Mouse (Mus musculus) lung, postnatal 0 days (tissue): ENCODE data around the gene Gpc3. TPM values are rescaled to one million over a fixed set of nuclear protein-coding genes. Genes with fewer than 3 reads are reported as not detected.

Experiments
- ATAC-seq: fragments of 200-750 bp; cut with Nextera tagmentation; 2 replicates; pipeline ENCODE4 v1.8.0; 2017; ENCODE audit warnings: moderate library complexity
- DNase-seq: peaks from one replicate; pipeline ENCODE4 v3.0.0-alpha.2; 2016; ENCODE audit warnings: low spot score
- H3K27ac ChIP-seq: fragments of 300-500 bp; sonication (generic); 2 replicates; pipeline ENCODE4 v1.5.1; 2014; ENCODE audit warnings: antibody characterized with exemption, mild to moderate bottlenecking, low read length, mixed read lengths
- H3K27me3 ChIP-seq: fragments of 300-500 bp; sonication (generic); replicated peaks from 2 replicates; pipeline ENCODE4 v1.6.1; 2014; ENCODE audit warnings: low read length, mixed read lengths; ENCODE audit not compliant: insufficient read depth
- H3K36me3 ChIP-seq: fragments of 300-500 bp; sonication (generic); 2 replicates; pipeline ENCODE4 v1.6.1; 2014; ENCODE audit warnings: low read length, mixed read lengths; ENCODE audit not compliant: insufficient read depth
- H3K4me1 ChIP-seq: fragments of 300-500 bp; sonication (generic); 2 replicates; pipeline ENCODE4 v1.6.1; 2014; ENCODE audit warnings: antibody characterized with exemption, low read depth, low read length, mixed read lengths; ENCODE audit not compliant: insufficient read depth
- H3K4me2 ChIP-seq: fragments of 300-500 bp; sonication (generic); replicated peaks from 2 replicates; pipeline ENCODE4 v1.6.1; 2014; ENCODE audit warnings: low read depth, mild to moderate bottlenecking, low read length, moderate library complexity, mixed read lengths
- H3K4me3 ChIP-seq: fragments of 300-500 bp; sonication (generic); 2 replicates; pipeline ENCODE4 v1.5.1; 2014; ENCODE audit warnings: low read depth, low read length
- H3K9ac ChIP-seq: fragments of 300-500 bp; sonication (generic); replicated peaks from 2 replicates; pipeline ENCODE4 v1.6.1; 2014; ENCODE audit warnings: low read depth, mild to moderate bottlenecking
- H3K9me3 ChIP-seq: fragments of 300-500 bp; sonication (generic); 2 replicates; pipeline ENCODE4 v1.6.1; 2016; ENCODE audit warnings: low read length, mixed read lengths
- CTCF ChIP-seq: IDR thresholded peaks from 2 replicates; pipeline ENCODE4 v1.5.1; 2016; ENCODE audit warnings: antibody characterized with exemption, mild to moderate bottlenecking
- EP300 ChIP-seq: IDR thresholded peaks from 2 replicates; pipeline ENCODE4 v1.6.1; 2016; ENCODE audit warnings: antibody characterized with exemption, mild to moderate bottlenecking, control low read depth
- WGBS: fragments of 180-500 bp; shearing (Covaris S2); extraction: QIAGEN DNeasy Blood & Tissue Kit; methylation state at CpG from one replicate; pipeline ENCODE4 v1.1.7; 2014; 5-methylcytosine and 5-hydroxymethylcytosine counted together
- polyA plus RNA-seq: library from polyadenylated mRNA; unstranded; fragments of >200 nt; fragmentation: Nextera tagmentation; extraction: Ambion mirVana; gene quantifications from 2 replicates; pipeline ENCODE4 v1.2.1, GENCODE M21; 2015

Gpc3 gene
- polyA plus RNA-seq = 294 and 318 TPM in 2 replicates

GRCm38 (mm10) chrX:52613328-52614030, at the start of gene Gpc3:
Gene Gpc3 (minus strand): TSS chrX:52613950.
- H3K9ac ChIP-seq = no peak within 1 kb of the TSS
- H3K4me1 ChIP-seq = no peaks in the 10 kb centered on the region
- H3K27ac ChIP-seq = no peak within 1 kb of the TSS
- DNase-seq (no peak), ATAC-seq (peak; percentile 94)
- H3K9me3 ChIP-seq = no peaks in the 10 kb centered on the region
- no peaks in the 10 kb centered on the region for H3K36me3 ChIP-seq
- WGBS = 21% methylated on average over 35 of the region's 48 CpGs
- H3K4me2 ChIP-seq = peak within 1 kb of the TSS; percentile 70
- H3K27me3 ChIP-seq = no peaks in the 10 kb centered on the region
- H3K4me3 ChIP-seq = peak within 1 kb of the TSS; percentile 41
- TF ChIP-seq EP300 (no peak), CTCF (no peak)

- peak; percentile 52; the same call in 1 of the 2 replicates for ATAC-seq
- TF ChIP-seq CTCF (peak; percentile 71), EP300 (no peak)
- Histone ChIP-seq H3K4me2 (0 out of 2 replicates have a peak overlapping the region, but pooled peaks have one; percentile 3), H3K36me3 (no peaks in the 10 kb centered on the region), H3K27me3 (no peaks in the 10 kb centered on the region), H3K27ac (no peak overlapping the region), H3K9ac (no peak overlapping the region), H3K9me3 (no peaks in the 10 kb centered on the region), H3K4me1 (no peaks in the 10 kb centered on the region), H3K4me3 (no peak overlapping the region)
- peak; percentile 66 for DNase-seq
- WGBS = 17% methylated on average over 10 of the region's 10 CpGs
These were observed 38.2 kb upstream of the Gpc3 start for GRCm38 (mm10) chrX:52651975-52652374.

GRCm38 (mm10) chrX:52651472-52651948, 37.8 kb upstream of the Gpc3 start:
- no peaks in the 10 kb centered on the region for H3K9me3 ChIP-seq
- no peak for ATAC-seq
- no peak overlapping the region for H3K27ac ChIP-seq
- whole genome bisulfite sequencing = 26% methylated on average over 9 of the region's 9 CpGs
- TF ChIP-seq EP300 (no peak), CTCF (peak; percentile 48)
- no peak overlapping the region for H3K9ac ChIP-seq
- H3K4me3 ChIP-seq = no peak overlapping the region
- DNase-seq = peak; percentile 19
- H3K27me3 ChIP-seq = no peaks in the 10 kb centered on the region
- H3K4me1 ChIP-seq = no peaks in the 10 kb centered on the region
- H3K4me2 ChIP-seq = no peak overlapping the region
- no peaks in the 10 kb centered on the region for H3K36me3 ChIP-seq

GRCm38 (mm10) chrX:52648910-52649785, 35.4 kb upstream of the Gpc3 start:
- TF ChIP-seq EP300 = no peak
- TF ChIP-seq CTCF = no peak
- Histone ChIP-seq H3K4me3 (no peak overlapping the region), H3K4me2 (peak overlapping the region; percentile 22; the same call in 1 of the 2 replicates), H3K4me1 (no peaks in the 10 kb centered on the region), H3K27ac (no peak overlapping the region), H3K27me3 (no peaks in the 10 kb centered on the region), H3K9me3 (no peaks in the 10 kb centered on the region), H3K36me3 (no peaks in the 10 kb centered on the region), H3K9ac (no peak overlapping the region)
- 29% methylated on average over 19 of the region's 19 CpGs for WGBS
- DNase-seq (no peak), ATAC-seq (no peak)

- no peak overlapping the region for H3K27ac ChIP-seq
These were observed 30.6 kb upstream of the Gpc3 start for GRCm38 (mm10) chrX:52644393-52644792.

GRCm38 (mm10) chrX:52643350-52643749, 29.6 kb upstream of the Gpc3 start:
- peak; percentile 72 for DNase-seq
- WGBS = 23% methylated on average over 2 of the region's 2 CpGs
- Histone ChIP-seq H3K4me3 (no peak overlapping the region), H3K4me1 (no peaks in the 10 kb centered on the region), H3K27ac (no peak overlapping the region), H3K9ac (no peak overlapping the region), H3K36me3 (no peaks in the 10 kb centered on the region), H3K4me2 (no peak overlapping the region), H3K9me3 (no peaks in the 10 kb centered on the region), H3K27me3 (no peaks in the 10 kb centered on the region)
- TF ChIP-seq EP300 (peak; percentile 79), CTCF (no peak)
- peak; percentile 77 for ATAC-seq

More at GRCm38 (mm10) chrX:52644393-52644792, 30.6 kb upstream of the Gpc3 start:
- Histone ChIP-seq H3K9ac (no peak overlapping the region), H3K4me1 (no peaks in the 10 kb centered on the region), H3K36me3 (no peaks in the 10 kb centered on the region), H3K27me3 (no peaks in the 10 kb centered on the region), H3K4me2 (no peak overlapping the region), H3K4me3 (no peak overlapping the region), H3K9me3 (no peaks in the 10 kb centered on the region)
- ATAC-seq (no peak), DNase-seq (no peak)
- TF ChIP-seq EP300 = no peak
- WGBS = 27% methylated on average over 7 of the region's 7 CpGs
